Mouse (Mus musculus) layer of hippocampus, adult 6 months (tissue): ENCODE results near the gene B4galnt4. TPM values are rescaled to one million over a fixed set of nuclear protein-coding genes. Genes with fewer than 3 reads are reported as not detected.

ENCODE experiments used
- long read RNA-seq, 2 experiments: library from polyadenylated mRNA; unstranded; transcript quantifications; one replicate each; pipeline ENCODE4 v2.0.0; 2019 to 2020
- polyA plus RNA-seq: library from polyadenylated mRNA; unstranded; fragments of <200 nt; fragmentation: Nextera tagmentation; gene quantifications from 2 replicates; pipeline ENCODE4 v1.2.3, GENCODE M21; 2021

B4galnt4 gene
- polyA plus RNA-seq = 16.5 and 19.8 TPM in 2 replicates
- long read RNA-seq, experiment 1, partial matches to known transcripts = 19 of 24 reads
- long read RNA-seq, experiment 1, other reads (novel, unspliced or antisense) = 5 of 24 reads
- long read RNA-seq, experiment 2, partial matches to known transcripts = 38 of 50 reads
- long read RNA-seq, experiment 2, other reads (novel, unspliced or antisense) = 8 of 50 reads

GRCm38 (mm10) chr7:141060426-141061242 lies at the start of gene B4galnt4:
TSS of gene B4galnt4 (plus strand) at chr7:141061104.

GRCm38 (mm10) chr7:141017824-141018223 lies 43.1 kb upstream of the B4galnt4 start, which contains the start of gene Ifitm6:
TSS of gene Ifitm6 (minus strand) at chr7:141017924.

GRCm38 (mm10) chr7:141028831-141029230 lies 32.1 kb upstream of the B4galnt4 start, which contains the start of gene Gm17387:
TSS of gene Gm17387 (plus strand) at chr7:141029131.

GRCm38 (mm10) chr7:141077841-141078240 lies 16.9 kb downstream of the B4galnt4 start, which contains the start of gene Pkp3:
TSS of gene Pkp3 (plus strand) at chr7:141078218.

GRCm38 (mm10) chr7:141099911-141100691 lies 39.2 kb downstream of the B4galnt4 start, which contains the start of gene Sigirr:
TSS of gene Sigirr (minus strand) at chr7:141100572.

GRCm38 (mm10) chr7:141117636-141118035 lies 56.7 kb downstream of the B4galnt4 start, which contains the start of gene Ano9:
TSS of gene Ano9 (minus strand) at chr7:141117806.

Other genes with a start within 250 kb of the B4galnt4 start
- gene Zfp941, start 238.9 kb upstream of the B4galnt4 start, polyA plus RNA-seq = 7.7 and 10.6 TPM in 2 replicates
- gene Urah, start 226.1 kb upstream of the B4galnt4 start, polyA plus RNA-seq = 2.4 and 3.5 TPM in 2 replicates
- gene Scgb1c1, start 215.6 kb upstream of the B4galnt4 start, polyA plus RNA-seq = 0.82 TPM in 1 of 2 replicates, not detected in the other
- not detected in 2 replicates for gene Odf3, start 213.3 kb upstream of the B4galnt4 start, polyA plus RNA-seq
- 3.0 TPM in 1 of 2 replicates, not detected in the other for gene Gm45785, start 204.8 kb upstream of the B4galnt4 start, polyA plus RNA-seq
- gene Ric8a, start 204.1 kb upstream of the B4galnt4 start, polyA plus RNA-seq = 52.9 and 59.6 TPM in 2 replicates
- 72.6 and 88.5 TPM in 2 replicates for gene Bet1l, start 203.5 kb upstream of the B4galnt4 start, polyA plus RNA-seq
- 96.9 and 105 TPM in 2 replicates for gene Psmd13, start 179.1 kb upstream of the B4galnt4 start, polyA plus RNA-seq
- gene Sirt3, start 178.8 kb upstream of the B4galnt4 start, polyA plus RNA-seq = 114 and 117 TPM in 2 replicates
- gene Cox8b, start 160.7 kb upstream of the B4galnt4 start, polyA plus RNA-seq = 2.6 and 126 TPM in 2 replicates
- gene Nlrp6, start 140.2 kb upstream of the B4galnt4 start, polyA plus RNA-seq = 0.16 and 0.31 TPM in 2 replicates
- gene Pgghg, start 119.7 kb upstream of the B4galnt4 start, polyA plus RNA-seq = 1.6 and 2.2 TPM in 2 replicates
- gene Ifitm5, start 110.8 kb upstream of the B4galnt4 start, polyA plus RNA-seq = not detected in 2 replicates
- gene Gm45717, start 105.2 kb upstream of the B4galnt4 start, polyA plus RNA-seq = not detected in 2 replicates
- gene Ifitm2, start 105.1 kb upstream of the B4galnt4 start, polyA plus RNA-seq = 51.2 and 53.5 TPM in 2 replicates
- gene Ifitm1, start 93.9 kb upstream of the B4galnt4 start, polyA plus RNA-seq = 4.4 and 5.5 TPM in 2 replicates
- gene Ifitm3, start 50.3 kb upstream of the B4galnt4 start, polyA plus RNA-seq = 59.4 and 78.8 TPM in 2 replicates
- gene Ifitm6, start 43.2 kb upstream of the B4galnt4 start, polyA plus RNA-seq = 0.31 TPM in 1 of 2 replicates, not detected in the other
- not detected in 2 replicates for gene Gm17387, start 32.0 kb upstream of the B4galnt4 start, polyA plus RNA-seq
- 0.25 and 0.46 TPM in 2 replicates for gene Pkp3, start 17.1 kb downstream of the B4galnt4 start, polyA plus RNA-seq
- 1.5 and 1.6 TPM in 2 replicates for gene Sigirr, start 39.5 kb downstream of the B4galnt4 start, polyA plus RNA-seq
- gene Ano9, start 56.7 kb downstream of the B4galnt4 start, polyA plus RNA-seq = 0.04 TPM in 1 of 2 replicates, not detected in the other
- gene Ptdss2, start 61.3 kb downstream of the B4galnt4 start, polyA plus RNA-seq = 38.2 and 41.7 TPM in 2 replicates
- 64.0 and 68.9 TPM in 2 replicates for gene Rnh1, start 111.8 kb downstream of the B4galnt4 start, polyA plus RNA-seq
- gene Hras, start 132.9 kb downstream of the B4galnt4 start, polyA plus RNA-seq = 44.0 and 48.3 TPM in 2 replicates
- gene Lrrc56, start 133.1 kb downstream of the B4galnt4 start, polyA plus RNA-seq = 3.0 and 3.7 TPM in 2 replicates
- 0.19 TPM in 1 of 2 replicates, not detected in the other for gene Lmntd2, start 153.0 kb downstream of the B4galnt4 start, polyA plus RNA-seq
- gene Rassf7, start 154.8 kb downstream of the B4galnt4 start, polyA plus RNA-seq = 2.4 and 2.5 TPM in 2 replicates
- gene Phrf1, start 167.7 kb downstream of the B4galnt4 start, polyA plus RNA-seq = 21.3 and 23.3 TPM in 2 replicates
- 2.7 TPM in 2 replicates for gene Irf7, start 205.4 kb downstream of the B4galnt4 start, polyA plus RNA-seq
- 0.06 TPM in 1 of 2 replicates, not detected in the other for gene Cdhr5, start 215.7 kb downstream of the B4galnt4 start, polyA plus RNA-seq
- 0.67 and 0.82 TPM in 2 replicates for gene Sct, start 218.0 kb downstream of the B4galnt4 start, polyA plus RNA-seq
- gene Drd4, start 230.9 kb downstream of the B4galnt4 start, polyA plus RNA-seq = 0.09 and 0.15 TPM in 2 replicates